Mouse (Mus musculus) stomach, embryonic 14.5 days (tissue): ENCODE results near the gene Ostc. TPM values are rescaled to one million over a fixed set of nuclear protein-coding genes. Genes with fewer than 3 reads are reported as not detected.

Experiments used
- ATAC-seq: fragments of 200-750 bp; cut with Nextera tagmentation; 2 replicates; pipeline ENCODE4 v1.8.0; 2017; ENCODE audit warnings: low read depth, moderate TSS enrichment; ENCODE audit not compliant: insufficient number of reproducible peaks, insufficient read depth, low FRiP score
- H3K27ac ChIP-seq: fragments of 300-500 bp; sonication (generic); 2 replicates; pipeline ENCODE4 v1.5.1; 2014; ENCODE audit warnings: mild to moderate bottlenecking, low read length, moderate library complexity, mixed read lengths
- H3K27me3 ChIP-seq: fragments of 300-500 bp; sonication (generic); 2 replicates; pipeline ENCODE4 v1.6.1; 2014; ENCODE audit warnings: low read length, control low read depth, mixed read lengths; ENCODE audit not compliant: control insufficient read depth, insufficient read depth
- H3K36me3 ChIP-seq: fragments of 300-500 bp; sonication (generic); 2 replicates; pipeline ENCODE4 v1.6.1; 2014; ENCODE audit warnings: mild to moderate bottlenecking, control low read depth, low read length, moderate library complexity, mixed read lengths; ENCODE audit not compliant: control insufficient read depth, insufficient read depth
- H3K4me1 ChIP-seq: fragments of 300-500 bp; sonication (generic); 2 replicates; pipeline ENCODE4 v1.6.1; 2014; ENCODE audit warnings: low read length, control low read depth, mixed read lengths; ENCODE audit not compliant: control insufficient read depth, insufficient read depth
- H3K4me2 ChIP-seq: fragments of 300-500 bp; sonication (generic); replicated peaks from 2 replicates; pipeline ENCODE4 v1.6.1; 2014; ENCODE audit warnings: low read depth, low read length, control low read depth
- H3K4me3 ChIP-seq: fragments of 300-500 bp; sonication (generic); 2 replicates; pipeline ENCODE4 v1.5.1; 2014; ENCODE audit warnings: low read depth, low read length, control low read depth
- H3K9ac ChIP-seq: fragments of 300-500 bp; sonication (generic); replicated peaks from 2 replicates; pipeline ENCODE4 v1.6.1; 2014; ENCODE audit warnings: low read depth, mild to moderate bottlenecking, control low read depth, low read length, moderate library complexity, mixed read lengths
- H3K9me3 ChIP-seq: fragments of 300-500 bp; sonication (generic); 2 replicates; pipeline ENCODE4 v1.6.1; 2016; ENCODE audit warnings: low read depth, low read length, control low read depth; ENCODE audit not compliant: control insufficient read depth
- WGBS: fragments of 180-500 bp; shearing (Covaris S2); extraction: QIAGEN DNeasy Blood & Tissue Kit; methylation state at CpG from one replicate; pipeline ENCODE4 v1.1.7; 2014; 5-methylcytosine and 5-hydroxymethylcytosine counted together
- polyA plus RNA-seq: library from polyadenylated mRNA; unstranded; fragments of >200 nt; fragmentation: Nextera tagmentation; extraction: Ambion mirVana; gene quantifications from 2 replicates; pipeline ENCODE4 v1.2.1, GENCODE M21; 2014

The Ostc gene
- polyA plus RNA-seq, 1 experiment from 2014 or later, result 374 TPM

DNA sequence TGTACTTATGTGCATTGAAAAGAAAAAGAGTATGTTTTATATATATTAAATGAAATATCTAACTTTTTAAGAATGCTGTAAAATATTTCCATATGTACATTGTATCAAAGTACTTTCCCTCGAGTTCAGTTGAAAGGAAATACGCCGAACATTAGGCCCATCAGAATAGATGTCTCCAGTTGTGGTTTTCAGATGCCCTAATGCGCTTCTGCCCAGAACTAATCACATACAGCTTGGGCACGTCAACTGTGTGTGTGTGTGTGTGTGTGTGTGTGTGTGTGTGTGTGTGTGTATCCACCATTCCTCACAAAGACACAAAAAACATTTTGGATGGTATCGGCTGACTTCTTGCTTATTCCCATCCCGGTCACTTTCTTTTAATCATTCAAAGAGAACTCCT lies 7.3 kb upstream of the Ostc start:
- H3K4me3 ChIP-seq, result no peak overlapping the region
- H3K27ac ChIP-seq, result no peak overlapping the region
- 86% methylated on average over 7 of the region's 7 CpGs for WGBS
- H3K4me1 ChIP-seq, result no peaks in the 10 kb centered on the region
- no peaks in the 10 kb centered on the region for H3K9me3 ChIP-seq
- H3K4me2 ChIP-seq, result no peak overlapping the region
- no peak for ATAC-seq
- H3K36me3 ChIP-seq, result no peaks in the 10 kb centered on the region
- H3K9ac ChIP-seq, result no peak overlapping the region
- H3K27me3 ChIP-seq, result no peaks in the 10 kb centered on the region

DNA sequence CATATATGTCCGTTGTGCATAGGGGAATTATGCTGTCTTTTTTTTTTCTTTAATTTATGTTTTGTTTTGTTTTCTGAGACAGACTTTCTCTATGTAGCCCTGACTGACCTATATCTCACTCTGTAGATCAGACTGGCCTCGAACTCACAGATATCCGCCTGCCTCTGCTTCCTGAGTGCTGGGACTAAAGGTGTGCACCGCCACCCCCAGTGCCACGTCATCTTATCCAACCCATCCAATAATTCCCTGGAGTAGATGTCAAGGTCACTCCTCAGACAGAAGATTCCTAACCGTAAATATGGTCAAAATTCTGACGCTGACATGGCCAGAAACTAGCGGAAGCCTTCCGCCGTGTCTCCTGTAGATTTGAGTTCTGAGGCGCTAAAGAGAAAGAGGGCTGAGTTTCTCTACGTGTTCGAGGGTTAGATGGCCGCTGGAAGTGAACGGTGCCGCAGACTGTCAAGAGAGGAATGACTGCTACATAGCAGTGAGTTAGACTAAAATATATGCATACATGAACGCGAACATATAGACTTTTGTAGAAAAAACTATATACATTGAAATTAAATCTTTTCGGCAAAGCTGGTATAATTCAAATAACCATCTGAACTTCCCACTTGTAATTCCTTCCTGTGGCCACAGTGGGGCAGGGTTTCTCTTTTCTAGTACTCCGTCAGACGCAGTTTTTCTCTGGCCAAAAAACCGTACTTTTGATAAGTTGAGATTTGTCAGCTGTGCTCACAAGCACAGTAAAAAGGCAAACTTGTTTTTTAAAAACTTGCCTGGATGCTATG lies 5.7 kb upstream of the Ostc start:
- no peaks in the 10 kb centered on the region for H3K36me3 ChIP-seq
- H3K4me2 ChIP-seq, result peak overlapping the region; percentile 44
- H3K27ac ChIP-seq, result no peak overlapping the region
- WGBS, result 19% methylated on average over 22 of the region's 22 CpGs
- H3K9me3 ChIP-seq, result no peaks in the 10 kb centered on the region
- H3K27me3 ChIP-seq, result no peaks in the 10 kb centered on the region
- ATAC-seq, result no peak
- no peak overlapping the region for H3K9ac ChIP-seq
- H3K4me1 ChIP-seq, result no peaks in the 10 kb centered on the region
- H3K4me3 ChIP-seq, result peak overlapping the region; percentile 31

DNA sequence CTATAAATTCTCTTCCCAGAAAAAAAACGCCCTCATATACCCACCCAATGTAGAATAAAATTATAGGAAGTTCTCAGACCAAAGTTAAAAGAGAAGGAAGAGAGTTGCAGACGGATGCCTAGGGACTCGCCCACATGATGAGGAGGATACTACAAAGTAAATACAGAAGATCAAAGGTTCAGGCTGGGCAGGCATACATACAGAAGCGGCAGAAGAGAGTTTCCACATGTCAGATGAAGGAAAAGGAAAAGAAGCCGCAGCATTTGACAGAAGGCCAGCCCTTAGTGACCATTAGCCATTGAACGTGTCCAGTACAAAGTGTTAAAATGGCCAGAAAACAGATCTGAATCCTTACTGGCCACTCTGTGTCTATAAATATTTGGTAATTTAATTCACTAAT lies 3.6 kb upstream of the Ostc start:
- Histone ChIP-seq H3K4me3 (no peak overlapping the region), H3K27ac (no peak overlapping the region), H3K4me1 (peaks cover 3% of the 10 kb centered on the region; the same call in 1 of the 2 replicates), H3K27me3 (no peaks in the 10 kb centered on the region), H3K4me2 (no peak overlapping the region), H3K9ac (no peak overlapping the region), H3K9me3 (no peaks in the 10 kb centered on the region), H3K36me3 (no peaks in the 10 kb centered on the region)
- 42% methylated on average over 6 of the region's 6 CpGs for WGBS
- no peak for ATAC-seq

DNA sequence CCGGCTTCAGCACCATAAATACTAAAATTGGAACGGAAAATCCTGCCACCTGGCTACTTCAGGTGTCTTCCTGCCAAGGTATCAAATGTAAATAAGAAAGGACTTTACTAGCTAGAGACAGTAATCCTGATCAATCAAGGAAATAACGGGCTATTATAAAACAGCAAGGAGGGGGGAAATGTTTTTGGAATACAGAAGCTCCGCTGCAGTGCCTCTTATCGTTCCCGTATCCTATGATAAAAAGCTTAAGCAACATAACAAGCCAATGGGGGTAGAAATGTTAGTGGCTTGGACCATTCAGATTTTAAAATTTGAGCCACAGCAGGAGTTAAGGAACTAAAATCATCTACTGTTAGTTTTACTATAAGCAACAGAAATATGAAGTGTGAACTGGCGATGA lies 859 bp upstream of the Ostc start:
- H3K4me1 ChIP-seq, result peaks cover 7% of the 10 kb centered on the region; the same call in 1 of the 2 replicates
- WGBS, result 50% methylated on average over 7 of the region's 7 CpGs
- no peaks in the 10 kb centered on the region for H3K27me3 ChIP-seq
- H3K27ac ChIP-seq, result no peak overlapping the region
- H3K9ac ChIP-seq, result no peak overlapping the region
- H3K9me3 ChIP-seq, result no peaks in the 10 kb centered on the region
- H3K4me2 ChIP-seq, result peak overlapping the region; percentile 10
- no peaks in the 10 kb centered on the region for H3K36me3 ChIP-seq
- ATAC-seq, result no peak
- no peak overlapping the region; the same call in 1 of the 2 replicates for H3K4me3 ChIP-seq

DNA sequence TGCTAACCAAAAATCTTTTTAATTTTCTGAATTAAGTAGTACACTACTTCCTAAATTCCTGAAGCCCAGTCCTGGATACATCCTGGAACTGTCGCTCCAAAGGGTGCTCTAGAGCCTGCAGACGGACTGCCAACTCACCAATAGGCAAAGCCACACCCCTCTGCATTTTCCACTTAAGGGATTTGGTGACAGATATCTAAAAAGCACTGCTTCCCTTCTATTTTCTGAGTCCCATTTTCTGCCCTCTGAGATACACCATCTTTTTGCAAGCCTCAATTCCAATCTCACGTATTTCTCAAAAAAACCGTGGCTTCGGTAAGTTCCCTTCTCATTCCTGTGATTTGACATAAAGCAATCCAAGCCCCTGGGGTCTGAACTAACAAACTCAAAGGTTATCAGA lies 715 bp downstream of the Ostc start:
- Histone ChIP-seq H3K27me3 (no peaks in the 10 kb centered on the region), H3K4me1 (peaks cover 7% of the 10 kb centered on the region; the same call in 1 of the 2 replicates), H3K9ac (peak overlapping the region; percentile 67), H3K36me3 (peaks cover 9% of the 10 kb centered on the region; the same call in 1 of the 2 replicates), H3K9me3 (no peaks in the 10 kb centered on the region), H3K27ac (peak overlapping the region; percentile 82), H3K4me2 (peak overlapping the region; percentile 71), H3K4me3 (peak overlapping the region; percentile 75)
- no peak for ATAC-seq
- 1% methylated on average over 5 of the region's 5 CpGs for WGBS

DNA sequence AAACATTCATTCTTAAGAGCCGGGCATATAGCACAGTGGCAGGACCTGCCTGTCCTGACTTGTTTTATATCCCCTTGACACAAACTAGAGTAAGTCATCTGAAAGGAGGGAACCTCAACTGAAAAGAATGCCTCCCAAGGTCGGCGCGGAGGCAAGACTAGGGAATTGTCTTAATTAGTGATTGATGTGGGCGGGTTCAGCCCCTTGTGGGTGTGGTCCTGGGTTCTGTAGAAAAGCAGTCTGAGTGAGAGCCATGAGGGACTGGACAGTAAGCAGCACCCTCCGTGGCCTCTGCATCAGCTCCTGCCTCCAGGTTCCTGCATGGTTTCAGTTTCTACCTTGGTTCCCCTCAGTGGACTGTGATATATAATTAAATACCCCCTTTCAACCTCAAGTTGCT lies 7.0 kb downstream of the Ostc start:
- Histone ChIP-seq H3K9me3 (no peaks in the 10 kb centered on the region), H3K4me1 (no peaks in the 10 kb centered on the region), H3K4me3 (no peak overlapping the region), H3K27ac (no peak overlapping the region), H3K27me3 (no peaks in the 10 kb centered on the region), H3K36me3 (peaks cover 57% of the 10 kb centered on the region), H3K9ac (no peak overlapping the region), H3K4me2 (no peak overlapping the region)
- 77% methylated on average over 6 of the region's 6 CpGs for whole genome bisulfite sequencing
- no peak for ATAC-seq

DNA sequence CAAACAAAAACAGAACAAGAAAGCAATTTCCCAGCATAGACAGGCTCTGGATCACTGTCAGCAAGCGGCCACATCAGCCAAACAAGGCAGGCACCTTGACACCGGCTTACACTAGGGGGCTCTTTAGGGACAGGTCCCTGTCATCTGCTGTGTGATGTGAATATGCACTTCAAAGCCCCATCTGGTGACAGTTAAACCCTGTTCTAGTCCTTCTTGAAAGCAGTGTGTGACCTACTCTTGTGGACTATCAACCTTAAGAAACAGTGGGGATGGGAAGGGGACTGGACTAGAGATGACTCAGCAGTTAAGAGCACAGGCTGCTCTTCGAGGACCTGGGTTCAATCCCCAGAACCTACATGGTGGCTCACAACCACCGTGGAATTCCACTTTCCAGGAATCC lies 11.6 kb downstream of the Ostc start:
- no peak overlapping the region for H3K9ac ChIP-seq
- peaks cover 51% of the 10 kb centered on the region for H3K36me3 ChIP-seq
- no peaks in the 10 kb centered on the region for H3K4me1 ChIP-seq
- H3K9me3 ChIP-seq, result no peaks in the 10 kb centered on the region
- no peak overlapping the region for H3K4me2 ChIP-seq
- H3K4me3 ChIP-seq, result no peak overlapping the region
- no peak for ATAC-seq
- WGBS, result 73% methylated on average over 4 of the region's 4 CpGs
- H3K27ac ChIP-seq, result no peak overlapping the region
- H3K27me3 ChIP-seq, result no peaks in the 10 kb centered on the region

DNA sequence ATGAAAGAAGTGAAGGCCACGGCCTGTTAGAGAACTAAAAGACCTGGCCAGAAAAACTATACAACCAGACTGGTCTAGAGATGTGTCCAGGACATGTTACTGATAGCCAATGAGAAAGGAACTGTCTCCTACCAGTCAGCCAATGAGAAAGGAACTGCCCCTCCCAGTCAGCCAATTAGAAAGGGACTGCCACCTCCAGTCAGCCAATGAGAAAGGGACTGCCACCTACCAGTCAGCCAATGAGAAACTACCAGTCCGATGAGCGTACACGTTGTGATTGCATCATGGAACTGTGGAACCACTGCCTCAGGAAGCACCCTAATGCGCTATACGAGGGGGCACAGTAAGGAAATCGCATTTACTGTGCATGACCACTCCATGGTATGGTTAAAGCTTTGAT lies 14.5 kb downstream of the Ostc start:
- Histone ChIP-seq H3K27me3 (no peaks in the 10 kb centered on the region), H3K27ac (no peak overlapping the region), H3K4me2 (no peak overlapping the region), H3K4me3 (no peak overlapping the region), H3K4me1 (peaks cover 9% of the 10 kb centered on the region; the same call in 1 of the 2 replicates), H3K36me3 (peaks cover 26% of the 10 kb centered on the region), H3K9ac (no peak overlapping the region), H3K9me3 (no peaks in the 10 kb centered on the region)
- WGBS, result 91% methylated on average over 7 of the region's 7 CpGs
- ATAC-seq, result no peak
